ENCODE assay signal across 8 mouse cellular contexts in genomic region chr5:3343566-3344080, GRCm38 (mm10). TPM values are rescaled to one million over a fixed set of nuclear protein-coding genes. Genes with fewer than 3 reads are reported as not detected.
A peak's percentile ranks its signal among the peaks of the same experiment; 100 is the strongest.
DNase-seq lines count a peak whose midpoint lies in the region; ATAC-seq and TF ChIP-seq lines count a peak whose summit lies in the region.

No protein-coding gene starts in this region.

- peak overlapping the region; percentile 91 for H3K9ac ChIP-seq in heart, embryonic 13.5 days
- H3K9ac ChIP-seq in kidney, postnatal 0 days (ENCODE audit: low read depth, low read length): peak overlapping the region; percentile 63
- H3K9ac ChIP-seq in liver, embryonic 15.5 days: peak overlapping the region; percentile 65

- H3K27me3 ChIP-seq in heart, embryonic 13.5 days (replicated peaks): no peaks in the 10 kb centered on the region
- no peaks in the 10 kb centered on the region for H3K27me3 ChIP-seq in kidney, postnatal 0 days (ENCODE audit: insufficient read depth, low read length)
- peaks cover 14% of the 10 kb centered on the region for H3K27me3 ChIP-seq in liver, embryonic 15.5 days
- no peaks in the 10 kb centered on the region for H3K27me3 ChIP-seq in testis, adult 2 months (ENCODE audit: control insufficient read depth, insufficient read depth, low read length)

- no peaks in the 10 kb centered on the region for H3K9me3 ChIP-seq in heart, embryonic 13.5 days
- H3K9me3 ChIP-seq in kidney, postnatal 0 days (replicated peaks; ENCODE audit: low read length): no peaks in the 10 kb centered on the region
- H3K9me3 ChIP-seq in liver, embryonic 15.5 days (replicated peaks): no peaks in the 10 kb centered on the region

- TF ChIP-seq CTCF in kidney, postnatal 0 days (IDR thresholded peaks at IDR 0.05; ENCODE audit: low read depth): peak; percentile 31; the same call in 1 of the 2 replicates
- TF ChIP-seq CTCF in testis, adult 2 months (IDR thresholded peaks at IDR 0.05; ENCODE audit: control insufficient read depth, insufficient read depth, insufficient replicate concordance, low read depth, low read length): no peak

- H3K36me3 ChIP-seq in heart, embryonic 13.5 days: peaks cover 17% of the 10 kb centered on the region
- no peaks in the 10 kb centered on the region for H3K36me3 ChIP-seq in kidney, postnatal 0 days (ENCODE audit: insufficient read depth, low read length)
- peaks cover 11% of the 10 kb centered on the region; the same call in 1 of the 2 replicates for H3K36me3 ChIP-seq in liver, embryonic 15.5 days (replicated peaks)
- H3K36me3 ChIP-seq in testis, adult 2 months (ENCODE audit: control insufficient read depth, insufficient read depth, low read length): no peaks in the 10 kb centered on the region

- WGBS in heart, embryonic 13.5 days: under 1% methylated on average over 37 of the region's 37 CpGs
- under 1% methylated on average over 36 of the region's 37 CpGs for WGBS in kidney, postnatal 0 days
- WGBS in liver, embryonic 15.5 days (ENCODE audit: insufficient replicate concordance): 1% methylated on average over 37 of the region's 37 CpGs

- ATAC-seq in erythroblast, adult 5-6 weeks (replicated peaks; ENCODE audit: low FRiP score, poor library complexity, severe bottlenecking): peak; percentile 46
- no peak for ATAC-seq in heart, embryonic 13.5 days (ENCODE audit: extremely low read depth, insufficient number of reproducible peaks, low FRiP score, low TSS enrichment)
- peak; percentile 43 for ATAC-seq in kidney, postnatal 0 days (replicated peaks; ENCODE audit: low FRiP score, low read depth)
- peak; percentile 63 for ATAC-seq in liver, embryonic 15.5 days (ENCODE audit: insufficient read depth)

- peak overlapping the region; percentile 94 for H3K27ac ChIP-seq in heart, embryonic 13.5 days (replicated peaks)
- H3K27ac ChIP-seq in kidney, postnatal 0 days: peak overlapping the region; percentile 60
- peak overlapping the region; percentile 77 for H3K27ac ChIP-seq in liver, embryonic 15.5 days (replicated peaks)
- peak overlapping the region; percentile 4; the same call in 1 of the 2 replicates for H3K27ac ChIP-seq in testis, adult 2 months (ENCODE audit: control insufficient read depth, insufficient read depth, low read depth, low read length)

- peak; percentile 74 for DNase-seq in CD4-positive helper T cell, adult 2 months (ENCODE audit: low read depth, low spot score)
- DNase-seq in adrenal gland, postnatal 14 days: peak; percentile 86
- peak; percentile 66 for DNase-seq in kidney, postnatal 0 days (ENCODE audit: low spot score)
- DNase-seq in natural killer cell, adult 2 months (ENCODE audit: low spot score in 2 of 2): peak; percentile 26 to 46

- H3K4me2 ChIP-seq in heart, embryonic 13.5 days: peak overlapping the region; percentile 92
- peak overlapping the region; percentile 68 for H3K4me2 ChIP-seq in kidney, postnatal 0 days (ENCODE audit: low read length)
- H3K4me2 ChIP-seq in liver, embryonic 15.5 days: peak overlapping the region; percentile 94

- peaks cover 6% of the 10 kb centered on the region for H3K4me1 ChIP-seq in heart, embryonic 13.5 days
- no peaks in the 10 kb centered on the region for H3K4me1 ChIP-seq in kidney, postnatal 0 days (replicated peaks; ENCODE audit: insufficient read depth, low read length)
- peaks cover 42% of the 10 kb centered on the region for H3K4me1 ChIP-seq in liver, embryonic 15.5 days (replicated peaks)
- peaks cover 10% of the 10 kb centered on the region for H3K4me1 ChIP-seq in testis, adult 2 months (ENCODE audit: control insufficient read depth, insufficient read depth, low read length)

- H3K4me3 ChIP-seq in heart, embryonic 13.5 days: peak overlapping the region; percentile 86
- peak overlapping the region; percentile 66 for H3K4me3 ChIP-seq in kidney, postnatal 0 days (replicated peaks; ENCODE audit: low read depth, low read length)
- peak overlapping the region; percentile 71 for H3K4me3 ChIP-seq in liver, embryonic 15.5 days (replicated peaks)
- H3K4me3 ChIP-seq in testis, adult 2 months (ENCODE audit: control insufficient read depth, low read depth, low read length): peak overlapping the region; percentile 89

- TF ChIP-seq POLR2A in testis, adult 2 months (IDR thresholded peaks at IDR 0.05; ENCODE audit: control insufficient read depth, low read depth, low read length): peak; percentile 26; the same call in 1 of the 2 replicates

RNA-seq across cellular contexts. Expression of gene Cdk6, which starts 2.3 kb away (rescaled TPM):
- total RNA-seq in adrenal gland, postnatal 14 days (2021): 23.4 and 28.0 TPM in 2 replicates
- 30.5 and 40.5 TPM in 2 replicates for total RNA-seq in erythroblast, adult 5-6 weeks (2015; ENCODE audit: low replicate concordance)
- total RNA-seq in erythroblast, adult 5-6 weeks (2017; ENCODE audit: low replicate concordance): 16.2 and 21.3 TPM in 2 replicates
- 28.1 and 30.9 TPM in 2 replicates for polyA plus RNA-seq in heart, embryonic 13.5 days (2015; fragmentation: Nextera tagmentation; extraction: Ambion mirVana)
- 19.4 and 20.1 TPM in 2 replicates for polyA plus RNA-seq in kidney, postnatal 0 days (2015; fragmentation: Nextera tagmentation; extraction: Ambion mirVana)
- 19.2 and 19.3 TPM in 2 replicates for polyA plus RNA-seq in liver, embryonic 15.5 days (2015; fragmentation: Nextera tagmentation; extraction: Ambion mirVana)
- polyA plus RNA-seq in testis, adult 2 months (2012; rRNA removed): 5.1 and 5.6 TPM in 2 replicates

Comparison
In these comparisons a context has a peak if more than half of its experiments do, and no peak if none do; other contexts are left out.
1. DNase-seq: peak in every context shown above with its lines; median percentile 86 in adrenal gland, postnatal 14 days; 74 in CD4-positive helper T cell, adult 2 months; 66 in kidney, postnatal 0 days; 36 in natural killer cell, adult 2 months.
2. H3K27ac ChIP-seq: peak in every context shown above with its lines; median percentile 94 in heart, embryonic 13.5 days; 77 in liver, embryonic 15.5 days; 60 in kidney, postnatal 0 days; 4 in testis, adult 2 months.